Mouse (Mus musculus): ENCODE measurements around the gene Eif4g2.
A peak's percentile ranks its signal among the peaks of the same experiment; 100 is the strongest.

Eif4g2 gene

DNA sequence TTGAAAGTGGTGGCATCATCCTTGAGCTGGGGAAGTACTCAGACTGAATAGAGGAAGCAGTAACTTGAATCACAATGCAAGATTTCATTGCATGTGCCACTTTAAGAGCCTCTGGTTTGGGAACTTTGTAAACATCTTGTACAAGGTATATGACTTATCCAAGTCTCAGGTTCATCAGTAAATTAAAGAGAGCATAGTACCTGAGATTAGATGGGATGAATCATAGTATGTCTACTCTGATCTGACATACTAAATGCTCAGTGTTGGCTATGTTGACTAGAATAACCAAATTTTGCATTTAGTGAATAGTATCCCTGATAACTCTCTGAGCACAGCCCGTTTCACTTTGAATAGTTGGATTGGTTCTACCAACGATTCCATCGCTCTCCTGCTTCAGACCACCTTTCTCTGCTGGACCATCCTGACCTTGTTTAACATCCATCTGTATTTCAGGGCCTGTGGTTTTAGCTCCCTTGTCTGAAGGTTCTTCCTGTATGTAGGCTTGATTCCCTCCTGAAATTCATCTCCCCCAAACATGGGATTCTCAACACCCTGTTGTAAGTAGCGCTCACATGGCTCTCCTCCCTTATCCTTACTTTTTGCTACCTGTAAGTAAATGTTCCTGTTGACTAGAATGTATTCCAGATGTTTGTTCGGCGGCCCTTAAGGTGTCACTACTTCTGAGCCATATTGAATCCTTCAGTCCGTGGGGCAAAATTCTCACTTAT is 13.2 kb downstream of the Eif4g2 start:
- DNase-seq (ENCODE audit: low read depth): no peak

DNA sequence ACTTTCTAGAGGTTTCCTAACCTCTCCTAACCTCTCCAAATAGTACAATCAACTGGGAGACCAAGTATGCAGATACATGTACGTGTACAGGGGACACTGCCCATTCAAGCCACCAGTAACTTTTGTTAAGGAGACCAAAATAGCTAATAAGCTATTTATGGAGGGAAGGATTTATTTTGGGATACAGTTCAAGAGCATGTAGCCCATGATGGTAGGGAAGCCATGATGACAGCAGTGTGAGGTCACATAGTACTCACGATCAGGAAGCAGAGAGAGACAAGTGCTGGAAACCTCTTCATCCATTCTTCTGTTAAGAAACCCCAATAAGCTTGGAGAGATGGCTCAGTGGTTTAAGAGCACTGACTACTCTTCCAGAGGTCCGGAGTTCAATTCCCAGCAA is 14.6 kb downstream of the Eif4g2 start:
- no peak for DNase-seq (ENCODE audit: low read depth)

DNA sequence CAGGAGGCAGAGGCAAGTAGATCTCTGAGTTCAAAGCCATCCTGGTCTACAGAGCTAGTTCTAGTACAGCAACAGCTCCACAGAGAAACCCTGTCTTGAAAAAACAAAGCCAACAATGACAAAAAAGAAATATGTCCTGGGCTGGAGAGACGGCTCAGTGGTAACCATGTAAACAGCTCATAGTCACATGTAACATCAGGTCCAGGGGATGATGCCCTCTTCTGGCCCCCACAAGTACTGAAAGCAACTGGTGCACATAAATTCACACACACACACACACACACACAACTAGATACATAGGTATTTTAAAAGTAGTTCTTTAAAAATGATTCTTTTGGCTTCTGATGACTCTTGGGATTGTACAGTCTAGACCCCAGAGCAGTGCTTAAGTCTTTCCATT is 19.9 kb downstream of the Eif4g2 start:
- no peak for DNase-seq (ENCODE audit: low read depth)

DNA sequence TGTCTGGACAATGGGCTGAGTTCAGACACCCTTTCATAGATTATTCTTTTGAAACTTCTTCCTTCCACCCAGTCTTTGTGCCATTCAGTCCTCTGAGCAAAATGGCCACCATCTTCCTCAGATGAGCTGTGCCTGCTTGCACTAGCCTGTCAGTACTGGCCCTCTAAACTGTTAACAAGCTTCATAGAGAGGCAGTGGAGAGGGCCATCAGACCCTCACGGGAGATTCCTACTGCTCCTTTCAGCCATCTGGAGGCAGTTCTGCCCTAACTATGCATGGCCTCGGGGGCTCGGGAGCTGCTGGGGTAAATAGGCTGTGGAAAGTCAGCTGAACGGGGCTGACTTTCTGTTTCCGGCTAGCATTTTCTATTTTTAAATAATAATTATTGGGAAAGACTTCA is 23.3 kb downstream of the Eif4g2 start:
- no peak for DNase-seq (ENCODE audit: low read depth)

DNA sequence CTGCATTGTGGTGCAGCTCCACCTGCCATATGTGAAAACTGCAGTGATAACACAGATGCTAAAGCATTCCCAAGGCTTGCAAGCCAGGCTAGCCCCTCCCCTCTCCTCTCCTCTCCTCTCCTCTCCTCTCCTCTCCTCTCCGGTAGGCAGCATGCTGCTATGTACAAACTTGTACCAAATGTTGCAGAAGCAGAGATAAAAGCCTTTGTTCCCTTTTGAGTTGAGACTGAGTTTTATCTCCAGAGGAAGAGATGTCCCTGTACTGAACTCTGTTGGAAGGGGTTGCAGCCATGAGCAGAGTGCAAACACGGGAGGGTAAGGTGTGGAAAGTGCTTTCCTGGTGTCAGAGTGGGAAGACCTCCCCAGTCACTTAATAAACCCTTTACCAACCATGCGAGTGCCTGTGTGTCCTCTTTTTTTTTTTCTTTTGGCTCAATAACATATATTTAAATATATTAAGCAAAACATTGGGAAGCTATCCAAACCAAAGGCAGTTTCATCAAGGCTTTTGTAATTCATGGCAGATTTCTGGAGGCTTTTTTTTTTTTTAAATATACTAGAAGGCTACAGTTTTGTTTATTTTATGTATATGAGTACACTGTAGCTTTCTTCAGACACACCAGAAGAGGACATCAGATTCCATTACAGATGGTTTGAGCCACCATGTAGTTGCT is 26.7 kb downstream of the Eif4g2 start:
- DNase-seq (ENCODE audit: low read depth): peak; percentile 59

DNA sequence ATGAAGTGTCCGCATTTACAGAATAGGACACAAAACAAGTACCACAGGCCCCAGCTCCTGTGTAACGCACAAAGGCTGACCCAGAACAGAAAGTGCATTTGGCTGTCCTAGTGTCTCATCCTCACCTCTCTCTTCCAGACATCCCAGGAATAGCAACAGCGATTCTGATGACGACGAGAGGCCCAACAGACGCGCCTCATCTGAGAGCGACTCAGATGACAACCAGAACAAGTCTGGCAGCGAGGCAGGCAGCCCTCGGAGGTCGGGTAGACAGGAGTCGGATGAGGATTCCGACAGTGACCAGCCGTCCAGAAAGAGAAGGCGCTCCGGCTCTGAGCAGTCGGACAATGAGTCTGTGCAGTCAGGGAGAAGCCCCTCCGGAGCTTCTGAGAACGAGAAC is 27.6 kb downstream of the Eif4g2 start:
- no peak for DNase-seq (ENCODE audit: low read depth)

DNA sequence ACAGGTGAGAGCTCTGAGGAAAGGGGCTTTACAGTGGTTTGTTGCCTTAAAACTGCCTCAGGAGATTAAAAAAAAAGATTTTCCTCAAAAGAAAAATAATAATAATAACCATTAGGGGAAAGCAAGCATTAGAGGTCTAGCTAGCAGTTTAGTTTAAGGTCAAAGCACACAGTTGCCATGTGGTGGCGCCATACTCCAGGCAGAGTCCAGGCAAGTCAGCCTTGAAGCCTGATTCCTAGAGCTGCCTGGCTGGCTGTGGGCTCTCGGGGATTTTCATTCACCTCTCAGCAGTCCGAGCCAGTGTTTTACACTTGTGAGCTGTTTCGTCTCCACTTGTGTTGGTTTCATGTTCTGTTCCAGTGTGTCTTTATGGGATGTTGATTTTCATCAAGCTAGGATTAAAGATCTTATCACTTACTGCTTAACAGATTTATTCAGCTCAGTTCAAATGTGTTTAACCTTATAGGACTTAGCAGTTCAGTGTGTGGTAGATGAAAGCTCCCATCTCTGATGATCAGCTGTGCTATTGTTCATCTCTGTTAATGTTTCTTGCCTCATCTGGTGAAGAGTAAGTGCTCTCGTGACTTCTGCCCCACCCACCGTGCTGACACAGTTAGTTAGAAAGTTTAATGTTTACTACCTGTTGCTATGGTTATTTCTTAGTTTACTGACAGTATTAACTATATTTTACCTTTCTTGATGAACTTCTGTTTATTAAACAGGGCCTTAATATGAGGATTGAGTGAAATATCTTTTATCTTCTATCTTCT is 33.0 kb downstream of the Eif4g2 start:
- peak; percentile 88 for DNase-seq (ENCODE audit: low read depth)

DNA sequence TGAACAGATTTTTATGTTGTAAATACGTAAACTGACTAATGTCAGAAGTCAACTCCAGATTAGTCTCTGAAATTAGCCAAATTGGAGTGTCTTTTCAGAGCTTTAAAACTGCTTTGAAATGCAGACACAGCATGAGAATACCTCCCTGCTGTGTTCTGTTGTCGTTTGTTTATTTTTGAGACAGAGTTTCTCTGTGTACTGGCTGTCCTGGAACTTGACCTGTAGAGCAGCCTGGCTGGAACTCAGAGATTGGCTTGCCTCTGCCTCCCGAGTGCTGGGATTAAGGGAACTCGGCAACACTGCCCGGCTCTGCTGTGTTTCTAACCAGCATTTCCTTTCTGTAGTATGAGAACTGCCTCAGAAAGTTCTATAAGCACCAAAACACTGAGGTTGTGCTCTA is 33.9 kb downstream of the Eif4g2 start:
- DNase-seq (ENCODE audit: low read depth): no peak

DNA sequence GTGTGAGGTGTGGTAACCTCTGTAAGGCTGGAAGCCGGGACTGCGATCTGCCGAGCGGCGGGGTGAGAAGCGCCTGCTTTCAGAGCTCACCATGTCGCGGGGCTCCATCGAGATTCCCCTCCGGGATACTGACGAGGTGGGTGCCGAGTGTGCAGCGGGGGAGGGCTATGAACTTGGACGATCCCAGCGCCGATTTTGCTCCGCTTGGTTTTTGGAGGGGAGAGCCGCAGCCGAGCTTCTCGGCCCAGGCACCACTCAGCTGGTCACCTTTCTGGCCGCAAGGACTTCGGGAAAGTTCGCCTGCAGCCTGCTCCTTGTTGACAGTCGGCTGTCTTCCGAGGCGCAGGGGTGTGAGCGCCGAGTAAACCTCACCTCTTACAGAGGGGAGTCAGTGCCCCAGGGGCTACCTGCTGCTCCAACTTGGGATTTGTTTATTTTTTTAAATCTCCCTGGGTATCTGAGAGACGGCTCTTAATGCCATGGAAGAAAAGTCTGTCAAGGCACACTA is 53.7 kb downstream of the Eif4g2 start:
- no peak for DNase-seq (ENCODE audit: low read depth)

DNA sequence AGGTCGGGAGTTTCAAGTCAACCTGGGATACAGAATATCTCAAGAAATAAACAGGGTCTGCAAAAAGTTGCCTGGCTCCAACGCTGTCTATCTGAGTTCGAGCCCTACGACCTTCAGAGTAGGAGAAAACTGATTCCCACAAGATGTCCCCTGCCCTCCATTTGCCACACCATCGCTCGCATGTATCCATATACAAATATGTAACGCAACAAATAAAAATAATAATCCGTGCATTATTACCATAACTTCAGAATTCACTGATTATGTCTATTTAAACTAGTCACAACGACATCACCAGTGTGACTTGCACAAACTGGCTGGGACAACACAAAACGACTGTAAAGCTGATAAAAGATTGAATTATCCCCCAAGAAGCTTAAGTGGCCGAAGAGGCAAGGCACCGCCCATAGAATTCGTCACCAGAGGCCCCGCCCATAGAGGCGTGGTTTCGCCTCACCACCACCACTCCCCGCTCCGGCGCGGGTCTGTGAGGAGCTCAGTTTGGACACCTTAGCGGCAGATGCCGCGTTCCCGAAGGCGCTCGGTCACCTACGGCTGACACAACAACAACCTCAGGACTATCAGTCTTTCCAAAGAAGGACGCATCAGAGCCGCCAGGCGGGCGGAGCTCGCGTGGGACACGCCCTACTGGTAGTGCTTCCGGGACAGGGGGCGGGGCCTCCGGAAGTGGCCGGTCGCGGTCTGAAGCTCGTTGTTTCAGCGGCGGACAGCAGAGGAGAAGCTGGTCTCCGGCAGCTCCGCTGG is 54.4 kb downstream of the Eif4g2 start, which contains the start of gene Ctr9:
Gene Ctr9 (plus strand): TSS at position 671 of the 765 bp plus-strand sequence.
- peak; percentile 92 for DNase-seq (ENCODE audit: low read depth)

DNA sequence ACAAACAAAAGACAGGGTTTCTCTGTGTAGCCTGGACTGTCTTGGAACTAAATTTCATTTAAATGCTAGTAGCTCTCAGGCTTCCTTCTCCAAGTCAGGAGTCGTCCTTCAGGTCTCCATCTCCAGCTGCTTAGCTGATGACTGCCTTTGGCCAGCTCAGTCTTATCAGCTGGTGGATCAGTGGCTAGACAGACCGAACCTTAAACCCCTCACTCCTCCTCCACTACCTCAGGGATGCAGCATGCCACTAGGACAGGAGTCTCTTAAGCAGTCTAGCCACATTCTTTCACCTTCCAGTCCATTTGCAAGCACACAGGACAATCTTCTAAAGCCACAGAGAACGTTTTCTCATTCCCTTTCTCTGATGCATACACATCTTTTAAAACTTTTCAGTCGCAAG is 57.9 kb downstream of the Eif4g2 start:
- DNase-seq (ENCODE audit: low read depth): no peak

DNA sequence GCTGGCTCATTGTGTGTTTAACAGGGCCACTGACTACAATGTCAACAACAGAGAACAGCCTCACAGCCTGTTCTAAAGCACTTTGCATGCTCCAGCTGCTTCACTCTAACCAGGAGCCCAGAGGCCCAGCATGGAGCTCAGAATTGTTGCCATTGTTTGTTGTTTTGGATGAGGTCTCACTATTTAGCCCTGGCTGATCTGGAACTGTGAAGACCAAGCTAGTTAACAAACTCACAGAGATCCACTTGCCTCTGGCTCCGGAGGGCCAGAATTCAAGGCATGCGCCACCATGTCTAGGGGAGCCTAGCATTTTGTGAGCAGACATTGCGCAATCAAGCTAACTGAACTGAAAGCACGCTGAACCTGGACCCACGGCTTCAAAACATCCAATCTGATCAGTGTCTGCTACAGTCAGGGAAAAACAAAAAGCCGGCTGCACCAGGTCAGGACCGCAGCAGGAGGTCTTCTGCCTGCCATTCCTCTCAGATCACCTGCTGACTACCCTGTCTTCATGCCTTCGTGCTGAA is 58.7 kb downstream of the Eif4g2 start:
- no peak for DNase-seq (ENCODE audit: low read depth)

DNA sequence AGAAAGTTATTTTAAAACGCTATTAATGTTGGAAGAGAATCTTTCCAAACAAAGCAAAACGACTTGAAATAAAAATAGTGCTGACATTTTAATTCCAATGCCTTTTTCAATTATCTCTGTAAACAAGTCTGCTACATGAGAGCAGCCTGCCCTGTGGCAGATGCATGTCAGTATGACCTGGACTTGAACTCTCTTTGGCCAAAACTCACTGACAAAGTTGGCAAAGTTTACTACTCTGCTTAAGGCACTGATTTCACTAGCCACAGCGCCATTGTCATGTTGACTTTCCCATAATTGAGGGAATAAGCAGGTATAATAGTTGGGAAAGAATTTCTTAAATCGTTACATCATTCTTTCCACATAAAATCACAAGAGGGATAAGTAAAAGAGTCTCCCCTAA is 62.0 kb downstream of the Eif4g2 start:
- peak; percentile 32 for DNase-seq (ENCODE audit: low read depth)

Data from NIH3T3 (cell line).